Mouse (Mus musculus): ENCODE data around the gene Pxdn. TPM values are rescaled to one million over a fixed set of nuclear protein-coding genes. Genes with fewer than 3 reads are reported as not detected.

Pxdn gene
- polyA plus RNA-seq, 1 experiment from 2014 or later: 54.5 TPM

DNA sequence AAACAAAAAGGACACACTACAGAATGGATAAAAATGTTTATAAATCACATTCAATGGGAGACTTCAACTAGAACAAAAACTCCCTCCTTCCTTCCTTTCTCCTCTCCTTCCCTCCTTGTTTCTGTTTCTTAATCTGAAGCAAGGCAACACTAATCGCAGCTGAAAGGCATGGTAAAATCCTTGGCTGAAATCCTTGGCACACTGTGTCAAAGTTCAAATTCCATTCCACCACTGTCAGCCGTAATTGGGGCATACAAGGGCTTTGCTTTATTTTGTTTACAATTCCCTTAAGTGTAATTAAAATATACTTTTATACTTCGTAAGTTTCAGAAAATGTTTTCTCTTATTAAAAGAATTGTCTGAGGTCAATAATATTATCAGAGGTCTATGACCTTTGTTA lies 86.1 kb downstream of the Pxdn start:
- Histone ChIP-seq H3K9ac (replicated peaks; ENCODE audit: low read depth, low read length) (no peak overlapping the region), H3K4me1 (ENCODE audit: control insufficient read depth, insufficient read depth, low read length) (no peaks in the 10 kb centered on the region), H3K9me3 (ENCODE audit: control insufficient read depth, low read length) (no peaks in the 10 kb centered on the region), H3K4me2 (ENCODE audit: low read depth, low read length) (no peak overlapping the region), H3K36me3 (ENCODE audit: control insufficient read depth, insufficient read depth, low read length) (0 out of 2 replicates have a peak, but pooled peaks cover 4% of the 10 kb centered on the region), H3K27me3 (ENCODE audit: control insufficient read depth, insufficient read depth, low read length) (no peaks in the 10 kb centered on the region), H3K4me3 (ENCODE audit: low read depth, low read length) (no peak overlapping the region), H3K27ac (ENCODE audit: low read depth, low read length) (no peak overlapping the region)
- whole genome bisulfite sequencing: 46% methylated on average over 3 of the region's 3 CpGs
- ATAC-seq (ENCODE audit: low read depth): no peak

DNA sequence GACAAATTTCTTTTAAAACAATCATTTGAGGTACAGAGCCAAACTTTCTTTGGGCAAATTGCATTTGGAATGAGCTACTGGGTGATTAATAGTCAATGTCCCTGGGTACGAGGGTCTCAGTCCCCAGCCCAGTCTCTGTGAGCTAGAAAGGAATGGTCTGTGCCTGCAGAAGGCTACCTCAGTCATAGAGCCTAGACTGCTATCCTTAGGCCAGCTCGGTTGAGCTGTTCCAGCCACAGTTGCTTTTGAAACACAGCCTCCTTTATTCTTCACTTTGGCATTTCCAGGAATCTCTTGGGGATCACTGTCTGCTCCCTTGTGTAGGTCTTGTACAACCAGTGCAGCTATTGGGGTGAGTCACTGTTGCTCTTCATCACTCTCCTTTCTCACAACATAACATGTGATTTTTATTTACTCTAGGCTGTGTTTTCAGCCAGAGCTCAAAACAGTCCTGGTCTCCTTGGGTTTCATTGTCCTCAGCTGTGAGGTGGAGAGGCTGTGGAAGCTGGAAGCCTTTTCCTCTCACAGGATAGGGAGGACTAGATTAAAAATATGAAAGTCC lies 86.9 kb downstream of the Pxdn start:
- Histone ChIP-seq H3K36me3 (ENCODE audit: control insufficient read depth, insufficient read depth, low read length) (0 out of 2 replicates have a peak, but pooled peaks cover 4% of the 10 kb centered on the region), H3K4me1 (ENCODE audit: control insufficient read depth, insufficient read depth, low read length) (no peaks in the 10 kb centered on the region), H3K4me3 (ENCODE audit: low read depth, low read length) (no peak overlapping the region), H3K9ac (replicated peaks; ENCODE audit: low read depth, low read length) (no peak overlapping the region), H3K9me3 (ENCODE audit: control insufficient read depth, low read length) (no peaks in the 10 kb centered on the region), H3K27ac (ENCODE audit: low read depth, low read length) (no peak overlapping the region), H3K4me2 (ENCODE audit: low read depth, low read length) (no peak overlapping the region), H3K27me3 (ENCODE audit: control insufficient read depth, insufficient read depth, low read length) (no peaks in the 10 kb centered on the region)
- ATAC-seq (ENCODE audit: low read depth): no peak
- WGBS: 47% methylated on average over 2 of the region's 2 CpGs

- Histone ChIP-seq H3K9ac (replicated peaks; ENCODE audit: low read depth, low read length) (no peak overlapping the region), H3K4me3 (ENCODE audit: low read depth, low read length) (no peak overlapping the region), H3K36me3 (ENCODE audit: control insufficient read depth, insufficient read depth, low read length) (no peaks in the 10 kb centered on the region), H3K27me3 (ENCODE audit: control insufficient read depth, insufficient read depth, low read length) (no peaks in the 10 kb centered on the region), H3K4me2 (ENCODE audit: low read depth, low read length) (no peak overlapping the region), H3K9me3 (ENCODE audit: control insufficient read depth, low read length) (no peaks in the 10 kb centered on the region), H3K4me1 (ENCODE audit: control insufficient read depth, insufficient read depth, low read length) (no peaks in the 10 kb centered on the region), H3K27ac (ENCODE audit: low read depth, low read length) (no peak overlapping the region)
- ATAC-seq (ENCODE audit: low read depth): no peak
- 84% methylated on average over 3 of the region's 3 CpGs for WGBS
These were observed 90.4 kb downstream of the Pxdn start for GRCm38 (mm10) chr12:30027721-30028340.

DNA sequence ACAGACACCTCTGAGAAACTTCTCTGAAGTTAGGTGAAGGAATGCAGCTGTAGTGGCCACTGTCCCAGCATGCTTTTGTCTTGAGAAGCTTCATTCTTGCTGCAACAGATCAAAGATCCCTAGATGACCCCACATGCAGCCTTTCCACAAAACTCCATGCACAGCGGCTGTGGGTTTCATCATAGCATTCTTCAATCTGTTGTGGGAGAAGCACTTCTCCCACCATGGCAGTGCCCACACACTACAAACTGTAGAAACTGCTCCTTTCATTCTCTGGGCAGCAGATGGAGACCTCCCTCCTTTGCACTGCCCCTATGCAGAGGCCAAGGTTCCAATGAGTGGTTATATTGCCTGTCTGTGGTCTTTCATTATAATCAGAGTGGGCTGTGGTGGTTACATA lies 91.7 kb downstream of the Pxdn start:
- H3K27me3 ChIP-seq (ENCODE audit: control insufficient read depth, insufficient read depth, low read length): no peaks in the 10 kb centered on the region
- H3K4me1 ChIP-seq (ENCODE audit: control insufficient read depth, insufficient read depth, low read length): no peaks in the 10 kb centered on the region
- H3K4me3 ChIP-seq (ENCODE audit: low read depth, low read length): no peak overlapping the region
- no peak overlapping the region for H3K27ac ChIP-seq (ENCODE audit: low read depth, low read length)
- H3K4me2 ChIP-seq (ENCODE audit: low read depth, low read length): no peak overlapping the region
- WGBS: 90% methylated on average over 1 of the region's 1 CpGs
- no peak for ATAC-seq (ENCODE audit: low read depth)
- no peak overlapping the region for H3K9ac ChIP-seq (replicated peaks; ENCODE audit: low read depth, low read length)
- no peaks in the 10 kb centered on the region for H3K36me3 ChIP-seq (ENCODE audit: control insufficient read depth, insufficient read depth, low read length)
- no peaks in the 10 kb centered on the region for H3K9me3 ChIP-seq (ENCODE audit: control insufficient read depth, low read length)

DNA sequence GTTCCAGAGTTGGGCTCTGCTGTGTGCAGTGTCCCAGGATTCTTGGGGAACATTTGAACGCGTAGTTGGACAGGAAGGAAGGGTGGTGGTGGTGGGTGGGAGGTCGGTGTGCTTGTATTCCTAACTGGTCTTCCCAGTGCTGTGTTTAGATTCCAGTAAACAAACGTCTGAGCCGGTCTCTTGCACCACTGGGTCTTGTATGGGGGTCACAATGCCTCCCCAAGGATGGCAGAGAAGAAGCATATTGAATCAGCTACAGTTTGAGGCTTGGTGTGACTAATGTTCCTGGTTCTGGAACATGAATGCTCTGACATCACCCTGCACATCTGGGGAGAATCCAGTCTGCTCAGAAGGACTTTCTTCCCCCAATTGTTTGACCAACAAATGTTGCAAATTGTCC lies 93.2 kb downstream of the Pxdn start:
- Histone ChIP-seq H3K9ac (replicated peaks; ENCODE audit: low read depth, low read length) (no peak overlapping the region), H3K36me3 (ENCODE audit: control insufficient read depth, insufficient read depth, low read length) (no peaks in the 10 kb centered on the region), H3K27me3 (ENCODE audit: control insufficient read depth, insufficient read depth, low read length) (no peaks in the 10 kb centered on the region), H3K4me3 (ENCODE audit: low read depth, low read length) (no peak overlapping the region), H3K4me1 (ENCODE audit: control insufficient read depth, insufficient read depth, low read length) (no peaks in the 10 kb centered on the region), H3K9me3 (ENCODE audit: control insufficient read depth, low read length) (no peaks in the 10 kb centered on the region), H3K4me2 (ENCODE audit: low read depth, low read length) (no peak overlapping the region), H3K27ac (ENCODE audit: low read depth, low read length) (no peak overlapping the region)
- no peak for ATAC-seq (ENCODE audit: low read depth)
- WGBS: 76% methylated on average over 5 of the region's 5 CpGs

GRCm38 (mm10) chr12:30034681-30035080 lies 97.3 kb downstream of the Pxdn start:
- 89% methylated on average over 5 of the region's 5 CpGs for WGBS

GRCm38 (mm10) chr12:30035406-30035805 lies 98.0 kb downstream of the Pxdn start:
- no peaks in the 10 kb centered on the region for H3K36me3 ChIP-seq (ENCODE audit: control insufficient read depth, insufficient read depth, low read length)
- no peaks in the 10 kb centered on the region for H3K27me3 ChIP-seq (ENCODE audit: control insufficient read depth, insufficient read depth, low read length)
- 30% methylated on average over 1 of the region's 1 CpGs for WGBS
- H3K9ac ChIP-seq (replicated peaks; ENCODE audit: low read depth, low read length): no peak overlapping the region
- H3K9me3 ChIP-seq (ENCODE audit: control insufficient read depth, low read length): no peaks in the 10 kb centered on the region
- H3K4me2 ChIP-seq (ENCODE audit: low read depth, low read length): no peak overlapping the region
- 0 out of 2 replicates have a peak, but pooled peaks cover 5% of the 10 kb centered on the region for H3K4me1 ChIP-seq (ENCODE audit: control insufficient read depth, insufficient read depth, low read length)
- no peak overlapping the region for H3K4me3 ChIP-seq (ENCODE audit: low read depth, low read length)
- ATAC-seq (ENCODE audit: low read depth): no peak
- H3K27ac ChIP-seq (ENCODE audit: low read depth, low read length): no peak overlapping the region

More at GRCm38 (mm10) chr12:30034681-30035080, 97.3 kb downstream of the Pxdn start:
- H3K27ac ChIP-seq (ENCODE audit: low read depth, low read length): no peak overlapping the region
- H3K27me3 ChIP-seq (ENCODE audit: control insufficient read depth, insufficient read depth, low read length): no peaks in the 10 kb centered on the region
- no peak overlapping the region for H3K9ac ChIP-seq (replicated peaks; ENCODE audit: low read depth, low read length)
- H3K36me3 ChIP-seq (ENCODE audit: control insufficient read depth, insufficient read depth, low read length): no peaks in the 10 kb centered on the region
- no peak overlapping the region for H3K4me2 ChIP-seq (ENCODE audit: low read depth, low read length)
- no peak for ATAC-seq (ENCODE audit: low read depth)
- no peaks in the 10 kb centered on the region for H3K9me3 ChIP-seq (ENCODE audit: control insufficient read depth, low read length)
- H3K4me3 ChIP-seq (ENCODE audit: low read depth, low read length): no peak overlapping the region
- H3K4me1 ChIP-seq (ENCODE audit: control insufficient read depth, insufficient read depth, low read length): 0 out of 2 replicates have a peak, but pooled peaks cover 5% of the 10 kb centered on the region

DNA sequence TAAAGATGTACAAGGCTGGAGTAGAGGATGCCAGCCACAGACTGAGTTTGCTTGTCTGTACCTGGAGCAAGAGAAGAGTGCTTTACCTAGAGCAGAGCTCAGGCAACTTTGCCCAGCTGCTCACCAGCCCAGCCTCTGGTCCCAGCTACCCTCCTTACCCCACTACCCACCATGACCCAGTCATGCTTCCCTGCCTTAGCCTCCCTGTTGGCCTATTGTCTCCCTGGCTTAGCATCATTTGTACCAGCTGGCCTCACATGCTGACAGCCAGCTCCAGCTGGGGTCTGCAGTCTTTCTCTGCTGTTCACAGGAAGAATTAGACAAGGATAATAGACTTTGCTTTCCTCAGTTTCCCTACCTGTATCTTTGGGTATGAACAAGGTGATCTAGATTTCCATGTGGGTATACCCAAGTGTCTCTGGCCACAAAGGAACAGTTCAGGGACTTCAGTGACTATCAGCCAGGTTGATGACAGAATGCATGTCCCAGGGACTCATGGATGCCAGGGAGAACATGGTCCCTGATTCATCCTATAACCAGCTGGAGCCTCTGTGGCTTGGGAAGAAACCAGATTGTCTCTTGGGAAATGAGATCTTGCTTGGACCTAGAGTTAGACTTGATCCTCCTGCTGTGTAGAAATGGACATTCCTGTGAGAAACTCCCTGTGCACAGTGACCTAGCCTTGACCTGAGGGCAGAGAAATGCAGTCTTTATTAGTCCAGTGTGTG lies 98.6 kb downstream of the Pxdn start:
- Histone ChIP-seq H3K9ac (replicated peaks; ENCODE audit: low read depth, low read length) (no peak overlapping the region), H3K9me3 (ENCODE audit: control insufficient read depth, low read length) (no peaks in the 10 kb centered on the region), H3K36me3 (ENCODE audit: control insufficient read depth, insufficient read depth, low read length) (no peaks in the 10 kb centered on the region), H3K4me2 (ENCODE audit: low read depth, low read length) (no peak overlapping the region), H3K4me3 (ENCODE audit: low read depth, low read length) (no peak overlapping the region), H3K4me1 (ENCODE audit: control insufficient read depth, insufficient read depth, low read length) (0 out of 2 replicates have a peak, but pooled peaks cover 5% of the 10 kb centered on the region), H3K27me3 (ENCODE audit: control insufficient read depth, insufficient read depth, low read length) (no peaks in the 10 kb centered on the region), H3K27ac (ENCODE audit: low read depth, low read length) (peak overlapping the region; percentile 57; the same call in 1 of the 2 replicates)
- no peak for ATAC-seq (ENCODE audit: low read depth)

GRCm38 (mm10) chr12:30036569-30037055 lies 99.2 kb downstream of the Pxdn start:
- no peaks in the 10 kb centered on the region for H3K27me3 ChIP-seq (ENCODE audit: control insufficient read depth, insufficient read depth, low read length)
- 47% methylated on average over 4 of the region's 4 CpGs for WGBS
- no peak overlapping the region for H3K4me3 ChIP-seq (ENCODE audit: low read depth, low read length)
- no peaks in the 10 kb centered on the region for H3K36me3 ChIP-seq (ENCODE audit: control insufficient read depth, insufficient read depth, low read length)
- 0 out of 2 replicates have a peak, but pooled peaks cover 5% of the 10 kb centered on the region for H3K4me1 ChIP-seq (ENCODE audit: control insufficient read depth, insufficient read depth, low read length)
- H3K4me2 ChIP-seq (ENCODE audit: low read depth, low read length): no peak overlapping the region
- H3K9me3 ChIP-seq (ENCODE audit: control insufficient read depth, low read length): no peaks in the 10 kb centered on the region
- ATAC-seq (ENCODE audit: low read depth): peak; percentile 86
- H3K9ac ChIP-seq (replicated peaks; ENCODE audit: low read depth, low read length): no peak overlapping the region
- H3K27ac ChIP-seq (ENCODE audit: low read depth, low read length): peak overlapping the region; percentile 57; the same call in 1 of the 2 replicates

All from neural tube, embryonic 14.5 days (tissue).